Mouse (Mus musculus) CD4-positive, CD25-positive, alpha-beta regulatory T cell (primary cell): ENCODE results near the gene Hist1h4d. TPM values are rescaled to one million over a fixed set of nuclear protein-coding genes. Genes with fewer than 3 reads are reported as not detected.

Source experiments
- polyA plus RNA-seq: library from polyadenylated mRNA; unstranded; fragments of 100-300 nt; shearing (Covaris generic); gene quantifications from one replicate; pipeline ENCODE4 v1.2.1, GENCODE M21; 2017

Hist1h4d gene
- 17.1 TPM for polyA plus RNA-seq

DNA sequence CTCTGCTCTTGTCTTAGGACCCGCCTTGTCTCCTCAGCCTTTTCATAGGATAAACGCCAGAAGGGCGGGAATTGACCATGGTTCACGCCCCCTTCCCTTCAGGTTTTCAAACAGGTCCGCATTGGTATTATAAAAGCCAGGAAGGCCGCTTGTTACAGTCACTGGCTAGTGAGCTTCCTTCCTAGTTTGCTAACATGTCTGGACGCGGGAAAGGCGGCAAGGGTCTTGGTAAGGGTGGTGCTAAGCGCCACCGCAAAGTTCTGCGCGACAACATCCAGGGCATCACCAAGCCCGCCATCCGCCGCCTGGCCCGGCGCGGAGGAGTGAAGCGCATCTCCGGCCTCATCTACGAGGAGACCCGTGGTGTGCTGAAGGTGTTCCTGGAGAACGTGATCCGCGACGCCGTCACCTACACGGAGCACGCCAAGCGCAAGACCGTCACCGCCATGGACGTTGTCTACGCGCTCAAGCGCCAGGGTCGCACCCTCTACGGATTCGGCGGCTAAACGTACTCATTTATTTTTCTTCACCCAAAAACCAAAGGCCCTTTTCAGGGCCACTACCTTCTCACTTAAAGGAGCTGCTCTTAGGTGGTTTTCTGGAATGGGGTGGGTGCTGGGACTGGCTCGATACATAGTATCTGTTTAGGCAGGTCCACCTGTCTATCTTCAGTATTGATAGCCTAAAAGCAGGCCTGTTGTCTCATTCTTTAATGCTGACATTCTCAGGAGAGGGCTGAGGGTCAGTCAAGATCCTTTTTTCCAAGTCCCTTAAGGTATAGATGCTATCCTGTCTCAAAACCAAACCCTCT, at the start of gene Hist1h4d:
Hist1h4d (plus strand) TSS at position 191 of the 811 bp plus-strand sequence.

DNA sequence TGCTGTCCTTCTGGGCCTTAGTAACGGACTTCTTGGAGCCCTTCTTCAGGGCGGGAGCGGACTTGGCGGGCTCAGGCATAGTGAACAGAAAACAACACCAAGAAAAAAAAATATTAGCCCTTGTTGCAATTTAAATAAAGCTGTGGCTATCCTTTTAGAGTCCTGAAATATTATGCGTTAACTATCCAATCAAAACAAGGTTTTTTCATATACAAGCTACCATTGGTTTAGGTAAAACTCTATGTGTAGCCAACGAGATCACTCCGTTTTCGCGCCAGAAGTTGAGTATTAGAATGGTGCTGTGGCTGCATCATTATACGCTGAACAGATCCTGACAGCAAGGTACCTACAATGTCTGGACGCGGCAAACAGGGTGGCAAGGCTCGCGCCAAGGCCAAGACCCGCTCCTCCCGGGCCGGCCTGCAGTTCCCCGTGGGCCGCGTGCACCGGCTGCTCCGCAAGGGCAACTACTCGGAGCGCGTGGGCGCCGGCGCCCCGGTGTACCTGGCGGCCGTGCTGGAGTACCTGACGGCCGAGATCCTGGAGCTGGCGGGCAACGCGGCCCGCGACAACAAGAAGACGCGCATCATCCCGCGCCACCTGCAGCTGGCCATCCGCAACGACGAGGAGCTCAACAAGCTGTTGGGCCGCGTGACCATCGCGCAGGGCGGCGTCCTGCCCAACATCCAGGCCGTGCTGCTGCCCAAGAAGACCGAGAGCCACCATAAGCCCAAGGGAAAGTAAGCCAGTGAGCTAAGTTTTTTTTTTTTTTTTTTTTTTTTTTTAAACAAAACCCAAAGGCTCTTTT, 47.6 kb upstream of the Hist1h4d start, which contains the start of gene Hist1h2af:
Hist1h2af (plus strand) TSS at position 347 of the 808 bp plus-strand sequence.

DNA sequence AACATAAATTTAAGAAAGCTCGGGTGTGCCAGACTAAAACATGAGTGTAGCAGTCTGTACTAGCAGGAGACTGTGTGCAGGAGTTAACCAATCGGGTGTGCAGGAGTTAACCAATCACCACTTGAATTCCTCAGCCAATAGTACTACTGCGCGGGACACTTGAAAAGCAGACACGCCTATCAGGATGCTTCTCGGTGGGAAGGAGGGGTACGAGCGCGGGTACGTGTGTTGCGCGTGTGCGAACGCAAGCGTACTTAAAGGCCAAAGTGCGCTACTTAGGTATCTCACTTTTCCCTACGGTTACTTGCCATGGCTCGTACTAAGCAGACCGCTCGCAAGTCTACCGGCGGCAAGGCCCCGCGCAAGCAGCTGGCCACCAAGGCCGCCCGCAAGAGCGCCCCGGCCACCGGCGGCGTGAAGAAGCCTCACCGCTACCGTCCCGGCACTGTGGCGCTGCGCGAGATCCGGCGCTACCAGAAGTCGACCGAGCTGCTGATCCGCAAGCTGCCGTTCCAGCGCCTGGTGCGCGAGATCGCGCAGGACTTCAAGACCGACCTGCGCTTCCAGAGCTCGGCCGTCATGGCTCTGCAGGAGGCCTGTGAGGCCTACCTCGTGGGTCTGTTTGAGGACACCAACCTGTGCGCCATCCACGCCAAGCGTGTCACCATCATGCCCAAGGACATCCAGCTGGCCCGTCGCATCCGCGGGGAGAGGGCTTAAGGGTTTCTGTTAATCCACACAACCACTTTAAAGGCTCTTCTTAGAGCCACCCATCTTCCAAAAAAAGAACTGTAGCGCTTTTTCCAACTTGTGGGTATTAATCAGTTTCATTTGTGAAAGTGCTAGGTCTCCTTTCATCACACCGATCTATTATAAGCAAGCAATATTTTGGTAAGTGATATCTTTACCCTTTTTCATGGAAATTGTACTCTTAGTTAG, 46.0 kb upstream of the Hist1h4d start, which contains the start of gene Hist1h3g:
Hist1h3g (plus strand) TSS at position 286 of the 939 bp plus-strand sequence.

DNA sequence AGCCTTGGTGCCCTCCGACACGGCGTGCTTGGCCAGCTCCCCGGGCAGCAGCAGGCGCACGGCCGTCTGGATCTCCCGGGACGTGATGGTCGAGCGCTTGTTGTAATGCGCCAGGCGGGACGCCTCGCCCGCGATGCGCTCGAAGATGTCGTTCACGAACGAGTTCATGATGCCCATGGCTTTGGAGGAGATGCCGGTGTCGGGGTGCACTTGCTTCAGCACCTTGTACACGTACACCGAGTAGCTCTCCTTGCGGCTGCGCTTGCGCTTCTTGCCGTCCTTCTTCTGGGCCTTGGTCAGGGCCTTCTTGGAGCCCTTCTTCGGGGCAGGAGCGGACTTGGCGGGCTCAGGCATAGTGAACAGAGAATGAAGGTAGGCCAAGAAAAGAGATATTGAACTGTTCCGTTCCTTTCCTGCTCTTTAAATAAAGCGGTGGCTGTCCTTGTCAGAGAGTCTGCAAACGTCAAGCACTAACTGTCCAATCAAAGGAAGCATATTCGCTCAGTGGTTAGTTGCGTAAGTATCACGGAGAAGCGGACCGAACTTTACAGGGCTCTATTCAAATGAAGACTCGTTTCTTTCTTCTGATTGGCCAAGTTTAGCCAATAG, 38.3 kb upstream of the Hist1h4d start, which contains the start of gene Hist1h2bh:
Hist1h2bh (minus strand) TSS at position 394 of the 609 bp plus-strand sequence.

DNA sequence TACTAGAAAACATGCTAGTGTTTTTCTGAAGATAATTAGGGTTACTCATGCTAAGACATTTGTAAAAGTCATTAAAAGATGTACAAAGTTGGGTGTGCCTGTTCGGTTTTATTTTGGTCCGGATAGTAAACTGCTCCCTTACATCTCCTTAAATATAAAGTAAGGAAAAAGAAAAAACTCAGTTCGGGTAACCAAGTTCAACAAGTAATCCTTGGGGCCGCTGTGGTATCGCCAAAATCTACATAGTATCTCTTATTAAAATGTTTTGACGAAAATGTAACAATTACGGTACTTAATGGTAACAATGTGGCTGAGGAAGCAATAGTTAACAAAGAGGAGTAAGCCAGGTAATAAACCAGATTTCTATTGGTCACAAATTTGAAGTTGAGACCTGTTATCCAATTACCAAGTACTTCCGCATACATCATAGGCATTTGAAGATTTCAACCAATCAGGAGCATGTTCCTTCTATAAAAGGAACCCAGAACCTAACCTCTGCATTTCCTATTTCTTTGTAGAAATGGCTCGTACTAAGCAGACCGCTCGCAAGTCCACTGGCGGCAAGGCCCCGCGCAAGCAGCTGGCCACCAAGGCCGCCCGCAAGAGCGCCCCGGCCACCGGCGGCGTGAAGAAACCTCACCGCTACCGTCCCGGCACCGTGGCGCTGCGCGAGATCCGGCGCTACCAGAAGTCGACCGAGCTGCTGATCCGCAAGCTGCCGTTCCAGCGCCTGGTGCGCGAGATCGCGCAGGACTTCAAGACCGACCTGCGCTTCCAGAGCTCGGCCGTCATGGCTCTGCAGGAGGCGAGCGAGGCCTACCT, 37.2 kb upstream of the Hist1h4d start, which contains the start of gene Hist1h3f:
Hist1h3f (plus strand) TSS at position 88 of the 822 bp plus-strand sequence.

DNA sequence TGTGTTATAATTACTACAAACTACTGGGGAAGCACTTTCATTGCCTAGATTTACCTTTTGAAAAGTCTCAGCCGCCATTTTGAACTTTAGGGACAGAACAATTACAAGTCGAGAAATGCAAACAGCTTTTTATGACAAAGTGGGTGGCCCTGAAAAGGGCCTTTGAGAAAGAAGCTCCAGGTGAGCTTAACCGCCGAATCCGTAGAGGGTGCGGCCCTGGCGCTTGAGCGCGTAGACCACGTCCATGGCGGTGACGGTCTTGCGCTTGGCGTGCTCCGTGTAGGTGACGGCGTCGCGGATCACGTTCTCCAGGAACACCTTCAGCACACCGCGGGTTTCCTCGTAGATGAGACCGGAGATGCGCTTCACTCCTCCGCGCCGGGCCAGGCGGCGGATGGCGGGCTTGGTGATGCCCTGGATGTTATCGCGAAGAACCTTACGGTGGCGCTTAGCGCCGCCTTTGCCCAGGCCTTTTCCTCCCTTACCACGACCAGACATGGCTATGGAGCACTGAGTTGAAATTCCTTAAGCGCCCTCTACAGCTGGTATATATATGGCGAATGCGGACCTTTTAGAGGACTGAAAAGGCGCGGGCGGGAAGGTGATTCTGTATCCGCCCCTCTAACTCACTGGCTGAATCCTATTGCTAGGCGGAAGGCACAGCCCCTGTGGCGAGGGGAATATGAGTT, 30.1 kb upstream of the Hist1h4d start, which contains the start of gene Hist1h4f:
Hist1h4f (minus strand) TSS at position 503 of the 689 bp plus-strand sequence.

DNA sequence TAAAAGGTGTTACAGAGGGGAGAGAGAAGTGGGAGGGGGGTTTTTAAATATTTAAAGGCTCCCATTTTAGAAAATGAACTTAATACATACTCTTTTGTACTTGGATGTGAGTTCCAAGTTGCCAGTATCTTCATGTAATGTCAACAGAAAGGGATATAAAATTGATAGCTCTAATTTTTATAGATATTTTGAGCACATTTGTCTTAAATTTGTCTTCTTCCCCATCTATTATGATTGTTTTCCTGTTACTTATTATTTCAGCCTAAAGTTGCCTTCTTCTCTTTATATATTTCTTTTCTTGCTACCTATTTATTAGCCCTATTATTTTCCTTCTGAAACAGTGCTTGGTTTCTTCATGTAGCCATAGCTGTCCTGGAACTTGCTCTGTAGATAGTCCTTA, 28.4 kb upstream of the Hist1h4d start, which contains the start of gene Hist1h1d:
Hist1h1d (plus strand) TSS at position 301 of the 400 bp plus-strand sequence.

DNA sequence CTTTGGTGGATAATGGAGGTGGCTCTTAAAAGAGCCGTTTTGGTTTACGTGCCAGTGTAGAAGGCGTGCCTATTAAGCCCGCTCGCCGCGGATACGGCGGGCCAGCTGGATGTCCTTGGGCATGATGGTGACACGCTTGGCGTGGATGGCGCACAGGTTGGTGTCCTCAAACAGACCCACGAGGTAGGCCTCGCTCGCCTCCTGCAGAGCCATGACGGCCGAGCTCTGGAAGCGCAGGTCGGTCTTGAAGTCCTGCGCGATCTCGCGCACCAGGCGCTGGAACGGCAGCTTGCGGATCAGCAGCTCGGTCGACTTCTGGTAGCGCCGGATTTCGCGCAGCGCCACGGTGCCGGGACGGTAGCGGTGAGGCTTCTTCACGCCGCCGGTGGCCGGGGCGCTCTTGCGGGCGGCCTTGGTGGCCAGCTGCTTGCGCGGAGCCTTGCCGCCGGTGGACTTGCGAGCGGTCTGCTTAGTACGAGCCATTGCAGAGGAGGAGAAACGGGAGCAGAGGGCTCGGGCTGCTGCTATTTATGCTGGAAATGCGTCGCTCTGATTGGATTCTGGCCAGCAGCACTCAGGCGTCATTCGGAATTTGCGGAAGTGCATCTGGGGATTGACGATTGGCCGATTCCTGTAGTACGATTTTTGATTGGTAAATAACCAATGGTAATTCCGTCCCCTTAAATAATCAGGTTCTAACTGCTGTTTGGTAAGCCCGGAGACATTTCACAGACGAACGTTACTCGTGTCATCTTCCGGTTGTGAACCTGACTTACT, 19.3 kb upstream of the Hist1h4d start, which contains the start of gene Hist1h3e:
Hist1h3e (minus strand) TSS at position 487 of the 777 bp plus-strand sequence.

DNA sequence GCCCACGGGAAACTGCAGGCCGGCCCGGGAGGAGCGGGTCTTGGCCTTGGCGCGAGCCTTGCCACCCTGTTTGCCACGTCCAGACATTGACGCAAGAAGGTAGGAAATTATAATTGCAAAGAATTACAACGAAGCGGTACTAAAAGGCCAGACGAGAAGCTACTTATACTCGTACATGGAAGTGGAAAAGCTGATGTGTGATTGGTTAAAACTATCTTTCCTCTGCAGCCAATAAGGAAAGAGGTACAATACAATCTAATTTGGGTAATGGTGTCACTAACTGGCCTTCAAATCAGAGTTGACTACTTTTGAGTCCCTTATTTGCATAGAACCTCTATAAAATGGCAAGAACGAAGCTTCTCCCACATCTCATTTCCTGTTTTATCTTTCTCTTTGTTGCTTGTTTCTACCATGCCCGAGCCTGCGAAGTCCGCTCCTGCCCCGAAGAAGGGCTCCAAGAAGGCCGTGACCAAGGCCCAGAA, 10.3 kb upstream of the Hist1h4d start, which contains the start of the genes Hist1h2ae and Hist1h2bg:
Hist1h2ae (minus strand) TSS at position 199 of the 482 bp plus-strand sequence.
Hist1h2bg (plus strand) TSS at position 375 of the 482 bp plus-strand sequence.

DNA sequence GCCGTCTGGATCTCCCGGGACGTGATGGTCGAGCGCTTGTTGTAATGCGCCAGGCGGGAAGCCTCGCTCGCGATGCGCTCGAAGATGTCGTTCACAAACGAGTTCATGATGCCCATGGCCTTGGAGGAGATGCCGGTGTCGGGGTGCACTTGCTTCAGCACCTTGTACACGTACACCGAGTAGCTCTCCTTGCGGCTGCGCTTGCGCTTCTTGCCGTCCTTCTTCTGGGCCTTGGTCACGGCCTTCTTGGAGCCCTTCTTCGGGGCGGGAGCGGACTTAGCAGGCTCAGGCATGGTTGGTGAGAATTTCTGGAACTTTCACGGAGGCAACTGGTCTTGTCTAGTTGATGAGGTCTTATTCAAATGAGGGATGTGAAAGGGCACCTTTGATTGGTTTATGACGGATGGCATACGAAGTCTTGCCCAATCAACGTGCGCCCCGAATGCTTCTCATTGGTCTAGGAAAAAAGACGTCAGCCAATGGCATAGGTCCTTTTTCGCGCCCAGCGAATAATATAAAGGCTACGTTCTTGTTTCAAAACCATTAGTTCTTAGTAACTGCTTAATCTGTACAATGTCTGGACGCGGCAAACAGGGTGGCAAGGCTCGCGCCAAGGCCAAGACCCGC, 7.4 kb upstream of the Hist1h4d start, which contains the start of the genes Hist1h2bf and Hist1h2ad:
Hist1h2bf (minus strand) TSS at position 299 of the 627 bp plus-strand sequence.
Hist1h2ad (plus strand) TSS at position 484 of the 627 bp plus-strand sequence.

DNA sequence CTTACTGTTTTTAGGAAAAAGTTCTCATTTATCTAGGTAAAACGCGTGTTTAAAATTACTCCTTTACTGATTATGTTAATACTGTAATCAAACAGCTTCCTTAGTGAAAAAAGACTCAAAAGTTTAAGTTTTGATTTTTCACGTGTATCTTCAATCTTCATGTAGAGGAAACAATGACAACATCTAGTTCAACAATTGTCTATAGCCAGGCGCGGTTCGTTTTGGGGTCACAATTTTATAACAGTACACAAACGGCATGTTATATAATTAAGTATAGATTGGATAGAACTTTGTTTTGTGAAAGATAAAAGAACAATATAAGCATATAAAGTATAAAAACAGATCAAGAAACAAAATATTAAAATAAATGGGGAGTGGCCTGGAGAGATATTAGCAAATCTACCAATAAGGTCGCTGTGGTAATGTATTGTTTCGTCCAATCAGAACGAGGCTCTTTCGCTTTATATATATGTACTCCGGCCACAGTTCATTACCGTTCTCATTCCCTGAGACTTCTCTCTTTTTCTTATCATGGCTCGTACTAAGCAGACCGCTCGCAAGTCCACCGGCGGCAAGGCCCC, 6.0 kb upstream of the Hist1h4d start, which contains the start of gene Hist1h3d:
Hist1h3d (plus strand) TSS at position 493 of the 581 bp plus-strand sequence.

DNA sequence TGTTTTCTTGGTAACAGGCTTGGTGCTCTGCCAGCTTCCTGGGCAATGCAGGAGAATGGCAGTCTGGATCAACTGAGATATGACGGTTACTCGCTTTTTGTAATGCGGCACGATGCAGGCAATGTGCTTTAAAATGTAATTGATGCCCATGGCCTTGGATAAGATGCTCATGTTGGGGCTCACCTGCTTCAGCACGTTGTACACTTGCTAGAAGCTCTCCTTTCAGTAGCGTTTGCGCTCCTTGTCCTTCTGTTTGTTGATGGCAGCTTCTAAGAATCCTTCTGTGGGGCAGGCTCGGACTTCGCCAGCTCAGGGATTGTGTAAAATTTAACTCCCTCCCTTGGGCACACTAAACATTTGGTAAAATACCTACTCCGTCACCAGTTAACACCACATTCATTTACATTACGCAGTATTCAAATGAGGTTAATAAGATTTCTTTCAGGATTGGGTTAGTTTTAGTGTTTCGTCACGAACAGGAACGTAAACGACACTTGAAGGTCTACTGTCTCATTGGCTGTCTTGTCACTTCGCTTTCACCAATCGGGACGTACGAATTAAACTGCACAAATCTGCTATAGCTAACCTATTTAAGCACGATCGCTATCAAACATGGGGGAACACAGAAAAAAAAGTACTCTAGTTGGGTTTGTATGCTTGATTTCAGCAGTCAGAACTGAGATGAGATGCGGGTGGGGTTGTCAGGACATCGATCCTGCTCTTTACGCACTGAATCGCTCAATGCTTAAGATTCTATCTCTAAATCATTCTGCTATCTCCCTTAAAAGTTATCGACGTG, 39.5 kb downstream of the Hist1h4d start, which contains the start of gene Hist1h2be:
Hist1h2be (minus strand) TSS at position 392 of the 799 bp plus-strand sequence.

DNA sequence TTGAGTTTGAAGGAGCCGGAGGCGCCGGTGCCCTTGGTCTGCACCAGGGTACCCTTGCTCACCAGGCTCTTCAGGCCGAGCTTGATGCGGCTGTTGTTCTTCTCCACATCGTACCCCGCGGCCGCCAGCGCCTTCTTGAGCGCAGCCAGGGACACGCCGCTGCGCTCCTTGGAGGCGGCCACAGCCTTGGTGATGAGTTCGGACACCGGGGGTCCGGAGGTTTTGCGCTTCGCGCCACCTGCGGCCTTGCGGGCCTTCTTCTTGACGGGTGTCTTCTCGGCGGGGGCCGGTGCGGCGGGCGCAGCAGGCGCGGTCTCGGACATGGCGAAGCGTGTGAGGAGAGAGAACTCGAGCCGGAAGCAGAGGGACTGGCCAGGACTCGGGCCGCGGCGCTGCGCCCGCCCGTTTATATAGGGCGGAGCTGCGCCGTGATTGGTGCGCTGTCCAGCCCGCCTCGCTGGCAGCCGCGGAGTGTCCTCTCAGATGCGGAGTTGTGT, 40.8 kb downstream of the Hist1h4d start, which contains the start of gene Hist1h1e:
Hist1h1e (minus strand) TSS at position 384 of the 497 bp plus-strand sequence.

